Mouse (Mus musculus) midbrain, postnatal 0 days (tissue): Measurements from ENCODE around the gene Crygs. TPM values are rescaled to one million over a fixed set of nuclear protein-coding genes. Genes with fewer than 3 reads are reported as not detected.

Experiments used
- ATAC-seq: fragments of 200-750 bp; cut with Nextera tagmentation; 2 replicates; pipeline ENCODE4 v1.8.0; 2017; ENCODE audit warnings: moderate number of reproducible peaks, mild to moderate bottlenecking, moderate TSS enrichment, moderate library complexity; ENCODE audit not compliant: low FRiP score
- DNase-seq: peaks from one replicate; pipeline ENCODE4 v3.0.0-alpha.2; 2015; ENCODE audit warnings: low spot score
- H3K27ac ChIP-seq: fragments of 300-500 bp; sonication (generic); 2 replicates; pipeline ENCODE4 v1.5.1; 2014; ENCODE audit warnings: low read depth, mild to moderate bottlenecking, low read length, mixed read lengths
- H3K27me3 ChIP-seq: fragments of 300-500 bp; sonication (generic); 2 replicates; pipeline ENCODE4 v1.6.1; 2014; ENCODE audit warnings: low read length, control low read depth, mixed read lengths; ENCODE audit not compliant: insufficient read depth
- H3K36me3 ChIP-seq: fragments of 300-500 bp; sonication (generic); 2 replicates; pipeline ENCODE4 v1.6.1; 2014; ENCODE audit warnings: low read length, control low read depth, mixed read lengths; ENCODE audit not compliant: insufficient read depth
- H3K4me1 ChIP-seq: fragments of 300-500 bp; sonication (generic); 2 replicates; pipeline ENCODE4 v1.6.1; 2014; ENCODE audit warnings: mild to moderate bottlenecking, control low read depth, antibody characterized with exemption, low read length, mixed read lengths; ENCODE audit not compliant: insufficient read depth
- H3K4me2 ChIP-seq: fragments of 300-500 bp; sonication (generic); 2 replicates; pipeline ENCODE4 v1.6.1; 2014; ENCODE audit warnings: low read depth, mild to moderate bottlenecking, low read length, mixed read lengths; ENCODE audit not compliant: poor library complexity, severe bottlenecking
- H3K4me3 ChIP-seq: fragments of 300-500 bp; sonication (generic); 2 replicates; pipeline ENCODE4 v1.5.1; 2014; ENCODE audit warnings: low read depth, mild to moderate bottlenecking, low read length, moderate library complexity
- H3K9ac ChIP-seq: fragments of 300-500 bp; sonication (generic); replicated peaks from 2 replicates; pipeline ENCODE4 v1.6.1; 2014; ENCODE audit warnings: mild to moderate bottlenecking, low read length, moderate library complexity, mixed read lengths; ENCODE audit not compliant: poor library complexity, severe bottlenecking
- H3K9me3 ChIP-seq: fragments of 300-500 bp; sonication (generic); 2 replicates; pipeline ENCODE4 v1.6.1; 2016; ENCODE audit warnings: low read length, control low read depth
- CTCF ChIP-seq: IDR thresholded peaks from 2 replicates; pipeline ENCODE4 v1.5.1; 2016; ENCODE audit warnings: antibody characterized with exemption, mild to moderate bottlenecking
- WGBS: fragments of 180-500 bp; shearing (Covaris S2); extraction: QIAGEN DNeasy Blood & Tissue Kit; methylation state at CpG from one replicate; pipeline ENCODE4 v1.1.7; 2014; 5-methylcytosine and 5-hydroxymethylcytosine counted together
- polyA plus RNA-seq: library from polyadenylated mRNA; unstranded; fragments of >200 nt; fragmentation: Nextera tagmentation; extraction: Ambion mirVana; gene quantifications from 2 replicates; pipeline ENCODE4 v1.2.1, GENCODE M21; 2015
- total RNA-seq: library from RNA; depleted of rRNA; stranded (reverse); fragments of >200 nt; gene quantifications from 2 replicates; pipeline ENCODE4 v1.2.3, GENCODE M21; 2014; rRNA removed

The Crygs gene
- total and polyA plus RNA-seq, 2 experiments from 2014 or later: not detected

GRCm38 (mm10) chr16:22765531-22765930 lies 45.8 kb downstream of the Crygs start:
- H3K9me3 ChIP-seq: peaks cover 3% of the 10 kb centered on the region; the same call in 1 of the 2 replicates
- no peak overlapping the region for H3K27ac ChIP-seq
- H3K27me3 ChIP-seq: no peaks in the 10 kb centered on the region
- no peak overlapping the region for H3K9ac ChIP-seq
- ATAC-seq: no peak
- H3K36me3 ChIP-seq: no peaks in the 10 kb centered on the region
- 88% methylated on average over 7 of the region's 7 CpGs for WGBS
- no peak overlapping the region for H3K4me2 ChIP-seq
- H3K4me1 ChIP-seq: no peaks in the 10 kb centered on the region
- no peak overlapping the region for H3K4me3 ChIP-seq
- no peak for DNase-seq
- TF ChIP-seq CTCF: no peak

Other genes with a start within 250 kb of the Crygs start
- 6.2 and 8.2 TPM in 2 replicates for gene Dgkg, start 154.4 kb downstream of the Crygs start, total RNA-seq
- 5.4 and 5.5 TPM in 2 replicates for gene Dgkg, start 154.4 kb downstream of the Crygs start, polyA plus RNA-seq
- 16.2 and 19.1 TPM in 2 replicates for gene Tbccd1, start 46.1 kb upstream of the Crygs start, total RNA-seq
- 14.5 and 15.9 TPM in 2 replicates for gene Tbccd1, start 46.1 kb upstream of the Crygs start, polyA plus RNA-seq
- 58.7 and 63.0 TPM in 2 replicates for gene Dnajb11, start 46.3 kb upstream of the Crygs start, total RNA-seq
- gene Dnajb11, start 46.3 kb upstream of the Crygs start, polyA plus RNA-seq: 88.4 and 89.9 TPM in 2 replicates
- 0.14 TPM in 1 of 2 replicates, not detected in the other for gene Ahsg, start 79.7 kb upstream of the Crygs start, total RNA-seq
- 0.36 TPM in 1 of 2 replicates, not detected in the other for gene Ahsg, start 79.7 kb upstream of the Crygs start, polyA plus RNA-seq
- gene Fetub, start 106.8 kb upstream of the Crygs start, total RNA-seq: not detected in 2 replicates
- gene Fetub, start 106.8 kb upstream of the Crygs start, polyA plus RNA-seq: 0.33 TPM in 1 of 2 replicates, not detected in the other
- not detected in 2 replicates for gene Hrg, start 139.5 kb upstream of the Crygs start, total RNA-seq
- not detected in 2 replicates for gene Hrg, start 139.5 kb upstream of the Crygs start, polyA plus RNA-seq
- not detected in 2 replicates for gene Kng2, start 217.9 kb upstream of the Crygs start, total RNA-seq
- gene Kng2, start 217.9 kb upstream of the Crygs start, polyA plus RNA-seq: not detected in 2 replicates
- gene Kng1, start 246.3 kb upstream of the Crygs start, total RNA-seq: not detected in 2 replicates
- gene Kng1, start 246.3 kb upstream of the Crygs start, polyA plus RNA-seq: not detected in 2 replicates